Mouse (Mus musculus) ZHBTc4 (cell line): ENCODE measurements around the gene Tmem274.
A peak's percentile ranks its signal among the peaks of the same experiment; 100 is the strongest.

Experiments
- DNase-seq: peaks from one replicate; pipeline ENCODE4 v3.0.0-alpha.2; 2011; ENCODE audit warnings: low read depth, low spot score

The Tmem274 gene

GRCm38 (mm10) chr4:149525170-149525569, 48.0 kb downstream of the Tmem274 start:
- DNase-seq: no peak

DNA sequence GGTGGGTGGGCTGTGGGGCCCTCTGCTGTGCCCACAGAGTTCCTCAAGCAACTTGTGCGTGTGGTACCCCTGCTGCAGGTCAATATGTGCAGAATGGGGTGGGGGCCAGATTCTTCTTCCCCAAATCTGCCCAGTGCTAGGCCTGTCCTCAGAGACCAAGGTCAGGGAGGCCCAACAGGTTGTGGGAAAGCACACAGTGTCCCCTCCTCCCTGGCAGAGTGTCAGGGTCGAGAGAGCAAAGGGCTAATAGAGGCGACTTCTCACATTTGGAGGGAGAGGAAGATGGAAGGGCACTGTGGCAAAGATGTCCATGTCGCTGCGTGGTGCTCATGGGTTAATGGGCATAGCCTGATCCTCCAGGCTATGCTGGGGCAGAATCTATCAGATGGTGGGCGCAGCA, 48.6 kb downstream of the Tmem274 start:
- DNase-seq: no peak

DNA sequence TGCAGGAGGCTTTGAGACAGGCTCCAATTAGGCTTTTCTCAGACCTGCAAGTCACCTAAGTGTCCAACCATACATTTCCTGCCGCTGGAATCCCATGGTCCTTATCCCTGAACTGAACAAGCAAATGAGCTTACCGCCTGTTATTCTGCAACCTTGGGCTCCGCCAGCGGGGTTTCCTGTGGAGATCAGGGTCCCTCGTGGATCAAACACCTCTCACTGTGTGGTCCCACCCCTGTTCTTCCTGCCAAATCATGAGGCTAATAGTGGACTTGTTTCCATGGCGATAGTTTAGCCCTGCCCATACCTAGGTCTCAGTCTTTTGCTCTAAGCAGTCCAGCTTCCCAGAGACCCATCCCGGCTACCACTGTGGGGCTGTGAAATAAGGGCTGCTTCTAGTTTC, 49.2 kb downstream of the Tmem274 start:
- peak; percentile 40 for DNase-seq

GRCm38 (mm10) chr4:149527621-149528354, 50.6 kb downstream of the Tmem274 start:
- DNase-seq: no peak

GRCm38 (mm10) chr4:149529691-149530090, 52.5 kb downstream of the Tmem274 start:
- DNase-seq: no peak
